Mouse (Mus musculus): ENCODE measurements around the gene Gm27027. TPM values are rescaled to one million over a fixed set of nuclear protein-coding genes. Genes with fewer than 3 reads are reported as not detected.
A peak's percentile ranks its signal among the peaks of the same experiment; 100 is the strongest.

Gm27027 gene
- polyA plus RNA-seq, 1 experiment = not detected

- peaks cover 33% of the 10 kb centered on the region for H3K27me3 ChIP-seq (replicated peaks)
- TF ChIP-seq GATA1 (IDR thresholded peaks at IDR 0.05; ENCODE audit: borderline replicate concordance, low read length) (no peak), FLI1 (IDR thresholded peaks at IDR 0.05; ENCODE audit: low read length) (no peak)
- H3K4me3 ChIP-seq (replicated peaks) = no peak overlapping the region
- H3K36me3 ChIP-seq (replicated peaks; ENCODE audit: low read length) = peaks cover 61% of the 10 kb centered on the region
- peaks cover 18% of the 10 kb centered on the region for H3K4me1 ChIP-seq
- no peaks in the 10 kb centered on the region for H3K9me3 ChIP-seq
These were observed 16.7 kb downstream of the Gm27027 start for GRCm38 (mm10) chr2:93979249-93980120.

DNA sequence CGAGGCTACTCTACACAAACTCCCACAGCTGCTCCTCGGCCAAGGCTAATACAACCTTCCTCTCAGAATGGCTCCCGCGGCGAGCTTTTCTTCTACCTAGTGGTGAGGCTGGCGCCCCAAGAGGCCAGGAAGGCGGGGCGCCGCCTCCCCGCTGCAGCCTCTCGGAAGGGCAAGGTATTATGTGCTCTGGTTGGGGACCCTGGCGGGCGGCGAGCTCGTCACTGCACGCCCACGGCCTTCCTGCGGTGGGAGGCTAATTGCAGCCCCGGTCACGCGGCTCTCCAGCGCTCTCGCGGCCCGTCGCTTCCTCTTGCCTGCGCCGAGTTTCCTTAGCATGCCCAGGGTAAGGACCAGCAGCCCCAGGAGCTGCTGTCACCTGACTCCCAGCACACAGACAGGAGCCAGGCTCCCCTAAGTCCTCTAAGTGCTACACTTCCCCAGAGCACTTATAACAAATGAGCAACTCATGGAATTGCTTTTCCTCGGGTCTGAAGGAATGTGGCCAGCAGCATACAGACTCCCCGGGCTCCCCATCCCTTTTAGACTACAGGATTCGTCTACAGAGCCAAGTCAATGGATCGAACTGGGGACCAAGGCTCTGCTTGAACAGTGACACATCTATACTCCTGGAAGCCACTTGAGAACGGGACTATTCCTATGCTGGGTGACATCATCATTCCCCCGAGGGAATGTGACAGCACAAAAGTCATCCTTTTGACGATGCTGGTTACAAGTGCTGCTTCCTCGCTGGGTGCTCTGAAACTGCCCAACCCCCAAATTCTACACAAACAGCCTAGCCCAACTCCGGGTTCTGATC, 19.5 kb downstream of the Gm27027 start:
- H3K36me3 ChIP-seq (replicated peaks; ENCODE audit: low read length) = peaks cover 33% of the 10 kb centered on the region
- no peak for TF ChIP-seq GATA1 (IDR thresholded peaks at IDR 0.05; ENCODE audit: borderline replicate concordance, low read length)
- TF ChIP-seq FLI1 (IDR thresholded peaks at IDR 0.05; ENCODE audit: low read length) = no peak
- H3K4me1 ChIP-seq = peaks cover 18% of the 10 kb centered on the region
- H3K9me3 ChIP-seq = no peaks in the 10 kb centered on the region
- peaks cover 57% of the 10 kb centered on the region for H3K27me3 ChIP-seq (replicated peaks)
- H3K4me3 ChIP-seq (replicated peaks) = peak overlapping the region; percentile 91

DNA sequence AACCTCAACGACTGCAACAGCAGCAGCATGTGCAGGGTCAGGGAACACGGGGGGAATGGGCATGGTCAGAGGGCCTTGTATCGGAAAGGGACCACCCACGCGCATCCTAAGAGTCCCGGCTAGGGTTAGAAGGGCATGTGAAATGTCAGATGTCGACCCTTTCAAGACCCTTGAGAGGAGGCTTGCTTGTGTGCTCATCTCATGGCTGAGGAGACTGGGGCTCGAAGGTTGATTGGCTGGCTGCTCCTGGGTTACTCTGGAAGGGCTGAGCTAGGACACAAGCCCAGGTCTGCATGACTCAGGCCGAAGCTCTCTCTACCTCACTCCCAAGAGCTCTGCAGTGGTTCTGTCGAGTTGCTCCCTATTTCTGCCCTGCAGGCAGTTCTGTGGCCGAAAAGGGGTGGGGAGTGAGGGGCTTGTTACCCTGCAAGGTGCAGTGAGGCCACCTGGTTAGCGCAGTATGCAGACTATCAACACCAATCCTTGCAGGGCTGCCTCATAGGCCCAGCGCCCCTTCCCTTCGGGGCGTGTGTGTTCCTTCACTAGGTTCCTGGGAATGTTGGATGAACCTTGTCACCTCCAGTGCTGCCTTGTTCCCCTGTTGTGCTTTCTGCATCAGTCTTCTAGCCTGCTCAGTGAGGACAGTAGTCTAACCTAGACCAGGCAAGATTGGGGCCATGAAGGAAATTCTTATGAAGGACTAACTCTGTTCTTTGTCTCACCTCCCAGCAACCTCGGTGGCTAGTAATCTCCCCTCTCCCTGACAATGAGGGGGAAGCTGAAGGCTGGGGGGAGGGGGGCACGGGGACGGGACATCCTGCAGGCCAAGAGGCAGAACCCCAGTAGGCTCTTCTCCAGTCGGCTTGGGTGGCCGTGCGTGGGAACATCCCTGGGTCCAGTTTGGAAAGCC, 20.4 kb downstream of the Gm27027 start:
- Histone ChIP-seq H3K4me1 (peaks cover 18% of the 10 kb centered on the region), H3K9me3 (no peaks in the 10 kb centered on the region), H3K4me3 (replicated peaks) (peak overlapping the region; percentile 91), H3K36me3 (replicated peaks; ENCODE audit: low read length) (peaks cover 24% of the 10 kb centered on the region), H3K27me3 (replicated peaks) (peaks cover 65% of the 10 kb centered on the region)
- TF ChIP-seq GATA1 (IDR thresholded peaks at IDR 0.05; ENCODE audit: borderline replicate concordance, low read length) = no peak
- TF ChIP-seq FLI1 (IDR thresholded peaks at IDR 0.05; ENCODE audit: low read length) = no peak

DNA sequence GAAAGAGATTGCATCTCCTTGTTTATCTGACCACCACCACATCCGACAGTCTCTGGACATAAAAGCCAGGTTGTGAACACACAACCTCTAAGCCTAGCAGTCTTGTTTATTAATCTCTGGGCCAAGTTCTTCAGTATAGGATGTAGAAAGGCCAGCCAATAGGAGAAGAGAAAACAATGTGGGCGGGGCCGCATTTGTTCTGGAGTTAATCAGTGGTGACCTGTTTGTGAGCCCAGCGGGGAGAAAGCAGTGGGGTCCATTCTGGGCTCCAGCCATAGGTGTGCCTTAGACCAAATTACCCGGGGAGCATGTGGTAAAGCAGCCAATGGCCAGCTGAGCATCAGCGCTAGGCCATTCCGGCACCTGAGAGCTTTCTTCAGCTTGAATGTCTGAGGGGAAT, 21.1 kb downstream of the Gm27027 start:
- H3K4me1 ChIP-seq = peaks cover 18% of the 10 kb centered on the region
- peaks cover 17% of the 10 kb centered on the region for H3K36me3 ChIP-seq (replicated peaks; ENCODE audit: low read length)
- no peak for TF ChIP-seq GATA1 (IDR thresholded peaks at IDR 0.05; ENCODE audit: borderline replicate concordance, low read length)
- no peak for TF ChIP-seq FLI1 (IDR thresholded peaks at IDR 0.05; ENCODE audit: low read length)
- H3K4me3 ChIP-seq (replicated peaks) = no peak overlapping the region
- H3K9me3 ChIP-seq = no peaks in the 10 kb centered on the region
- peaks cover 65% of the 10 kb centered on the region for H3K27me3 ChIP-seq (replicated peaks)

DNA sequence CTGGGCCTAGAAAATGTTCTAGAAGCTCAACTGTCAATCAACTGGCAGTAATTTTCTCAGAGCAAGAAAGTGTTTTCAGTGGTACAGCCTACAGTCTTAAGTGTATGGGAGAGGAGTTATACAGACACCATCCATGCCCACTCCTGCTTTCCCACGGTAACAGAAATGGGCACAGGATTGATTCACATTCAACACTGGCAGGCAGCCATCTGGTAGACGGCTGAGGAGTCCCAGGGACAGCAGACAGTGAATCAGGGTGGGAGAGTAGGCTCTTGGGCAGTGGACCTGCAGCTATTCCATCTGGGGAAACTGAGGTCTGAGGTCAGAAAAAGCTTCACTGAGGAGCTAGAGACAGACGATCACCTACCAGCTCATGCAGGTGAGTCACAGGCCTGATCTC, 24.5 kb downstream of the Gm27027 start:
- no peaks in the 10 kb centered on the region for H3K9me3 ChIP-seq
- no peak for TF ChIP-seq FLI1 (IDR thresholded peaks at IDR 0.05; ENCODE audit: low read length)
- TF ChIP-seq GATA1 (IDR thresholded peaks at IDR 0.05; ENCODE audit: borderline replicate concordance, low read length) = no peak
- peaks cover 54% of the 10 kb centered on the region for H3K27me3 ChIP-seq (replicated peaks)
- peaks cover 12% of the 10 kb centered on the region for H3K4me1 ChIP-seq
- no peaks in the 10 kb centered on the region for H3K36me3 ChIP-seq (replicated peaks; ENCODE audit: low read length)
- no peak overlapping the region for H3K4me3 ChIP-seq (replicated peaks)

GRCm38 (mm10) chr2:93964494-93965160, 31.5 kb downstream of the Gm27027 start:
- no peaks in the 10 kb centered on the region for H3K36me3 ChIP-seq (replicated peaks; ENCODE audit: low read length)
- H3K4me1 ChIP-seq = no peaks in the 10 kb centered on the region
- H3K4me3 ChIP-seq (replicated peaks) = no peak overlapping the region
- H3K27me3 ChIP-seq (replicated peaks) = peaks cover 64% of the 10 kb centered on the region
- TF ChIP-seq FLI1 (IDR thresholded peaks at IDR 0.05; ENCODE audit: low read length) (no peak), GATA1 (IDR thresholded peaks at IDR 0.05; ENCODE audit: borderline replicate concordance, low read length) (no peak)
- no peaks in the 10 kb centered on the region for H3K9me3 ChIP-seq

- no peak overlapping the region for H3K4me3 ChIP-seq (replicated peaks)
- peaks cover 71% of the 10 kb centered on the region for H3K27me3 ChIP-seq (replicated peaks)
- no peaks in the 10 kb centered on the region for H3K36me3 ChIP-seq (replicated peaks; ENCODE audit: low read length)
- H3K9me3 ChIP-seq = no peaks in the 10 kb centered on the region
- H3K4me1 ChIP-seq = no peaks in the 10 kb centered on the region
- no peak for TF ChIP-seq GATA1 (IDR thresholded peaks at IDR 0.05; ENCODE audit: borderline replicate concordance, low read length)
- no peak for TF ChIP-seq FLI1 (IDR thresholded peaks at IDR 0.05; ENCODE audit: low read length)
These were observed 32.4 kb downstream of the Gm27027 start for GRCm38 (mm10) chr2:93963802-93964201.

DNA sequence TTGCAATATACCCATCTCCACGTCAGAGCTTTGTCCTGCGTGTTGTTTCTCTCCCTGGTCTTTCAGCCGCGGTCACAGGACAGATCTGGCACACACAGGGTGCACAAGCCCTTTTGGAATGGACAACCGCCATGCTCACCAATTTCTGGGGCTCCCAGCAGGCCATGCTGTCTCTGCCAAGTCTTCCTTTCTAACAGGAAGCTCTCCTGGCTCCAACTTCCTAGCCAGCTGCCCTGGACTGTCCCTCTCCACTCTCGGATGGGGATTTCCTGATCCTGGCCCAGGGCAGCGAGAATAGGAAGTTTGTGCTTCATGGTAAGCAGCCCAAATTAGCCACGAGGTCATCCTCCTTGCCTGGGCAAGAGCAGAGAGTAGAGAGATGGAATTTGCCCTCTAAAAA, 34.4 kb downstream of the Gm27027 start:
- Histone ChIP-seq H3K27me3 (replicated peaks) (peaks cover 91% of the 10 kb centered on the region), H3K4me1 (peaks cover 6% of the 10 kb centered on the region), H3K9me3 (no peaks in the 10 kb centered on the region), H3K4me3 (replicated peaks) (no peak overlapping the region), H3K36me3 (replicated peaks; ENCODE audit: low read length) (no peaks in the 10 kb centered on the region)
- no peak for TF ChIP-seq GATA1 (IDR thresholded peaks at IDR 0.05; ENCODE audit: borderline replicate concordance, low read length)
- TF ChIP-seq FLI1 (IDR thresholded peaks at IDR 0.05; ENCODE audit: low read length) = no peak

- H3K9me3 ChIP-seq = peaks cover under 1% of the 10 kb centered on the region; the same call in 1 of the 2 replicates
- H3K36me3 ChIP-seq (replicated peaks; ENCODE audit: low read length) = no peaks in the 10 kb centered on the region
- peaks cover 28% of the 10 kb centered on the region for H3K4me1 ChIP-seq
- H3K27me3 ChIP-seq (replicated peaks) = peaks cover 97% of the 10 kb centered on the region
- TF ChIP-seq FLI1 (IDR thresholded peaks at IDR 0.05; ENCODE audit: low read length) (no peak), GATA1 (IDR thresholded peaks at IDR 0.05; ENCODE audit: borderline replicate concordance, low read length) (no peak)
- no peak overlapping the region for H3K4me3 ChIP-seq (replicated peaks)
These were observed 36.8 kb downstream of the Gm27027 start for GRCm38 (mm10) chr2:93959346-93959745.
